Mouse (Mus musculus) brain, adult 10 weeks (tissue): ENCODE results near the gene Olfr970. TPM values are rescaled to one million over a fixed set of nuclear protein-coding genes. Genes with fewer than 3 reads are reported as not detected.

Experiments
- polyA plus RNA-seq: library from polyadenylated mRNA; stranded (reverse); fragments of 350-450 nt; fragmentation: Illumina TruSeq; extraction: RNeasy Lipid Tissue Mini Kit (QIAGEN cat#74804); gene quantifications from one replicate; pipeline ENCODE4 v1.2.3, GENCODE M21; 2015; ENCODE audit warnings: low read depth, low replicate concordance

Olfr970 gene
- not detected for polyA plus RNA-seq

GRCm38 (mm10) chr9:39808560-39808959, at the start of gene Olfr970:
Gene Olfr970 (plus strand): TSS chr9:39808860.

GRCm38 (mm10) chr9:39783153-39783552, 25.5 kb upstream of the Olfr970 start, which contains the start of gene Olfr968:
Gene Olfr968 (minus strand): TSS chr9:39783253.

GRCm38 (mm10) chr9:39790558-39790957, 18.1 kb upstream of the Olfr970 start, which contains the start of gene Olfr969:
Gene Olfr969 (plus strand): TSS chr9:39790945.

GRCm38 (mm10) chr9:39836576-39836975, 27.9 kb downstream of the Olfr970 start, which contains the start of gene Olfr971:
Gene Olfr971 (plus strand): TSS chr9:39836876.

GRCm38 (mm10) chr9:39866122-39866521, 57.5 kb downstream of the Olfr970 start, which contains the start of gene Olfr972:
Gene Olfr972 (plus strand): TSS chr9:39866422.

Other genes starting within 250 kb of the Olfr970 start
- gene Olfr959, start 233.3 kb upstream of the Olfr970 start, polyA plus RNA-seq, result not detected
- 10.0 TPM for gene AW551984, start 204.5 kb upstream of the Olfr970 start, polyA plus RNA-seq
- gene Olfr148, start 198.2 kb upstream of the Olfr970 start, polyA plus RNA-seq, result not detected
- gene Olfr960, start 187.5 kb upstream of the Olfr970 start, polyA plus RNA-seq, result not detected
- not detected for gene Olfr961, start 163.8 kb upstream of the Olfr970 start, polyA plus RNA-seq
- not detected for gene Olfr963, start 141.7 kb upstream of the Olfr970 start, polyA plus RNA-seq
- gene Olfr149, start 101.7 kb upstream of the Olfr970 start, polyA plus RNA-seq, result not detected
- not detected for gene Olfr965, start 97.5 kb upstream of the Olfr970 start, polyA plus RNA-seq
- not detected for gene Olfr150, start 77.9 kb upstream of the Olfr970 start, polyA plus RNA-seq
- gene Olfr967, start 62.6 kb upstream of the Olfr970 start, polyA plus RNA-seq, result not detected
- gene Olfr968, start 25.6 kb upstream of the Olfr970 start, polyA plus RNA-seq, result not detected
- not detected for gene Olfr969, start 17.9 kb upstream of the Olfr970 start, polyA plus RNA-seq
- not detected for gene Olfr971, start 28.0 kb downstream of the Olfr970 start, polyA plus RNA-seq
- not detected for gene Olfr972, start 57.6 kb downstream of the Olfr970 start, polyA plus RNA-seq
- not detected for gene Olfr229, start 98.5 kb downstream of the Olfr970 start, polyA plus RNA-seq
- gene Olfr974, start 128.6 kb downstream of the Olfr970 start, polyA plus RNA-seq, result not detected
- gene Olfr975, start 143.2 kb downstream of the Olfr970 start, polyA plus RNA-seq, result not detected
- gene Olfr976, start 152.3 kb downstream of the Olfr970 start, polyA plus RNA-seq, result not detected
- gene Olfr978, start 183.3 kb downstream of the Olfr970 start, polyA plus RNA-seq, result not detected
- gene Olfr979, start 194.6 kb downstream of the Olfr970 start, polyA plus RNA-seq, result not detected
- gene Olfr980, start 200.7 kb downstream of the Olfr970 start, polyA plus RNA-seq, result not detected
- not detected for gene Olfr981, start 212.6 kb downstream of the Olfr970 start, polyA plus RNA-seq